Mouse (Mus musculus) thymus, adult 2 months (tissue): ENCODE data around the gene Rhoc.

Experiments
- CTCF ChIP-seq: fragments of 200-500 bp; IDR thresholded peaks from 2 replicates; pipeline ENCODE4 v1.5.1; 2012; ENCODE audit warnings: mild to moderate bottlenecking, control low read depth, low read length, moderate library complexity, borderline replicate concordance; ENCODE audit not compliant: control insufficient read depth, poor library complexity, insufficient read depth; ENCODE audit errors: extremely low read depth
- POLR2A ChIP-seq: fragments of 200-500 bp; IDR thresholded peaks from 2 replicates; pipeline ENCODE4 v1.6.1; 2012; ENCODE audit warnings: mild to moderate bottlenecking, low read length, control low read depth, moderate library complexity; ENCODE audit not compliant: control insufficient read depth, poor library complexity, insufficient read depth; ENCODE audit errors: extremely low read depth

DNA sequence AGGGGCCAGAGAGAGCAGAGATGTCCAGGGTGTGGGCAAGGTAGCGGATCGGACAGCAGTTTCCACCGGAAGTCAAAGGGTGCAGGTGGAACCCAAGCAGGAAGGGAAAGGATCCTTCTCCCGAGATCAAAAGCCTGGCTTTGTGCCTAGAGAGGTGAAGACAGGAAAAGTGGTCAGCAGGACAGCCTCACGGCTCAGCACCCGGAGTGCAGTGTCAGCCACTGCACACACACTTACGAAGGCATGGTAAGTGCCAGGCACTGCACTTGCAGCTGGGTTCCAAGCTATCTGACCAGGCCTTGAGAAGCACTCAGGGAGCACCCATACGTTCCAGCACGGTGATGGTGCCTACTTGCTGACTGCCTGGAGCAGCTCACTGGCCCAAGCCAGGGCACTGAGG, 17.4 kb downstream of the Rhoc start:
- TF ChIP-seq CTCF (no peak), POLR2A (no peak)
